Mouse (Mus musculus): ENCODE measurements around the gene Ngp.
"Not testable (repeated sequence)": the region's sequence is repeated elsewhere in the genome, so short reads cannot be mapped to it uniquely, and the experiment has no call there.

The Ngp gene

DNA sequence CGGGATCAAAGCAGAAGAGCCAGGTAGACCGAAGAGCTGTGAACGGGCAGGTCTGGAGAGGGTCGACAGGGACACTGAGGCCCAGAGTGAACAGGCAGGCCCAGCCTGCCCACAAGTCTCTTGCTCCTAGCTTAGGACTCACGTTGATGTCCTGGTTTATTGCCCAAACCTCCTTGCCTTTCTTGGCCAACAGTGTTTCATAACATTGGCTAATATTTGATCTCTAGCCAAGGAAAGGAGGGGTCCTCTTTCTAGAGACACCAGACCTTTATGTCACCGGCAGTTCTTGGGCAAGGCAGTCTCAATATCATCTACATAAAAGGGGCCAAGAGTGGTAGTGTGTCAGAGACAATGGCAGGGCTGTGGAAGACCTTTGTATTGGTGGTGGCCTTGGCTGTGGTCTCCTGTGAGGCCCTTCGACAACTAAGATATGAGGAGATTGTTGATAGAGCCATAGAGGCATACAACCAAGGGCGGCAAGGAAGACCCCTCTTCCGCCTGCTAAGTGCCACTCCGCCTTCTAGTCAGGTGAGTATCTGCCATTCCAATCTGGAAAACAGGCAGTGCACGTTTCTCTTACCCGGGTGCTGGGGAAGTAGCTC is at the start of gene Ngp:
TSS of gene Ngp (plus strand) at position 237 of the 602 bp plus-strand sequence.
- no peak for DNase-seq (ENCODE audit: low read depth in 2 of 2, low spot score in 2 of 2)

DNA sequence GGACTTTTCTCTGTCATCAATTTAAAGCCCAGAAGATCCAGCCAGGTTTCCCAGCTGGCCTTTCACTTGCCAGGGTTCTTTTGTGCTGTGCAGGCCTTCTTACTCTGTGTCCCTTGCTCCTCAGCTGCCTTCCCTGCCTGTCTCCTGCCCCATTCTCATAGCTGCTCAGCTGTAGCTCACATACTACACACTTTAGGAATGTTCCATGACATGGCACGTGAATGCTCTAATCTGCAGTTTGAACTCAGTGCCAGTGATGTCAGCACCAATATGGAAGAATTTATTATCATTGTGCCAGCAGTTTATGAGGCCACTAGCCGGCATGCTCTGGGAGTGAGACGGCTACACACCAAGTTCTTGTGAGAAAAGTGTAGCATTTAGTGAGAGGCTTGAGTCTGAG is 49.7 kb upstream of the Ngp start:
- DNase-seq (ENCODE audit: low read depth in 2 of 2, low spot score in 2 of 2): no peak

DNA sequence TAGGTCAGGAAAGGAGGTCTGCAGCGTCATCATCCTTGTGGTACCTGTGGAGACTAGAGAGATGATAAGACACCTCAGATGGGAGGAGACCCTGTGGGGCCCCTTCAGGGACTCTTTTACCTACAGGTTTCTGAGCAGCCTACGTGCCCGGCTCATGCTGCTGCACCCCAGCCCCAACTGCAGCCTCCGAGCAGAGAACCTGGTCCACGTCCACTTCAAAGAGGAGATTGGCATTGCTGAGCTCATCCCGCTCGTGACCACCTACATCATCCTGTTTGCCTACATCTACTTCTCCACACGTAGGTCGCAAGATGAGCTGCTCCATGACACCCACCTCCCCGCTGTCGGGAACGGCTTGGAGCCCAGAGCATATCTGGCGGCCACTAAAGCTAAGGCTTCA is 45.7 kb upstream of the Ngp start:
- no peak for DNase-seq (ENCODE audit: low read depth in 2 of 2, low spot score in 2 of 2)

DNA sequence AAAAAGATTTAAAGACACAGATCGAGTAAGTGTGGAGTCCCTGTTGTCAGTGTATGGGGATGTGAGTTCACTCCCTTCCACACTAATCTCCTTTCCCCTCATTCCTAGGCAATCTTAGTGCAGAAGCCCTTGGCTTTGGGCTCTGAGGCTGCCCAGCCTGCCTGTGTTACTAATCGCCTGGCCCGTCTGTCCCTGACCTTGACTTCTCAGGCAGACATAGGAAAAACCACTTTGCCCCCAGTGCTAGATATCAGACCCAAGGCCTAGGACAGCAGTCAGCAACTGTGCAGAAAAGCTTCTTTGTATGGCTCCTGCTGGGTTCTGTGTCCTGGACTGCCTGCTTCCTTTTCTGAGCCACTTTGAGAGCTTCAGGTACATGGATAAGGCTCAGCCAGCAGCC is 43.9 kb upstream of the Ngp start:
- no peak for DNase-seq (ENCODE audit: low read depth in 2 of 2, low spot score in 2 of 2)

DNA sequence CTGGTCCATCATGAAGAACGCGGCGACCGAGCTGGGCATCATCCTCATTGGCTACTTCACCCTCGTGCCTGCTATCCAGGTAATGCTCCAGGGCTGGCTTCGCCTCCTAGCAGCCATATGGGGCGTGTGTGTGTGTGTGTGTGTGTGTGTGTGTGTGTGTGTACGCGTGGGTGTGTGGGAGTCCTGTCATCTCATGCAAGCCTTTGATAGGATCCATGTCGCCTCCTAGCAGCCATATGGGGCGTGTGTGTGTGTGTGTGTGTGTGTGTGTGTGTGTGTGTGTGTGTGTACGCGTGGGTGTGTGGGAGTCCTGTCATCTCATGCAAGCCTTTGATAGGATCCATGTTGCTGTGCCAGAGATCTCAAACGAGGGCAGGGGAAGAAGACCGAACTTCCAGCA is 41.9 kb upstream of the Ngp start:
- not testable (repeated sequence) for DNase-seq (ENCODE audit: low read depth in 2 of 2, low spot score in 2 of 2)

DNA sequence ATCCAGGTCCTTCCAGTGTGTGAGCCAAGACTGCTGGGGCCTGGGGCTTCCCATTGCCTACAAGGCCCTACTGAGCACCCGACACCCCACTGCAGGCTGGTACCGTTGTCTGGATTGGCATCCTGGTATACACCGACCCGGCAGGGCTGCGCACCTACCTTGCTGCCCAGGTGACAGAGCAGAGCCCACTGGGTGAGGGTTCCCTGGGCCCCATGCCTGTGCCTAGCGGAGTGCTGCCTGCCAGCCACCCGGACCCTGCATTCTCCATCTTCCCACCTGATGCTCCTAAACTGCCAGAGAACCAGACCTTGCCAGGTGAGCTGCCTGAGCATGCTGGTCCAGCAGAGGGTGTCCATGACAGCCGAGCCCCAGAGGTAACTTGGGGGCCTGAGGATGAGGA is 40.2 kb upstream of the Ngp start:
- no peak for DNase-seq (ENCODE audit: low read depth in 2 of 2, low spot score in 2 of 2)

- no peak for DNase-seq (ENCODE audit: low read depth in 2 of 2, low spot score in 2 of 2)
These were observed 38.9 kb upstream of the Ngp start for GRCm38 (mm10) chr9:110380662-110381061.

- DNase-seq (ENCODE audit: low read depth in 2 of 2, low spot score in 2 of 2): no peak
These were observed 38.3 kb upstream of the Ngp start for GRCm38 (mm10) chr9:110381292-110381691.

DNA sequence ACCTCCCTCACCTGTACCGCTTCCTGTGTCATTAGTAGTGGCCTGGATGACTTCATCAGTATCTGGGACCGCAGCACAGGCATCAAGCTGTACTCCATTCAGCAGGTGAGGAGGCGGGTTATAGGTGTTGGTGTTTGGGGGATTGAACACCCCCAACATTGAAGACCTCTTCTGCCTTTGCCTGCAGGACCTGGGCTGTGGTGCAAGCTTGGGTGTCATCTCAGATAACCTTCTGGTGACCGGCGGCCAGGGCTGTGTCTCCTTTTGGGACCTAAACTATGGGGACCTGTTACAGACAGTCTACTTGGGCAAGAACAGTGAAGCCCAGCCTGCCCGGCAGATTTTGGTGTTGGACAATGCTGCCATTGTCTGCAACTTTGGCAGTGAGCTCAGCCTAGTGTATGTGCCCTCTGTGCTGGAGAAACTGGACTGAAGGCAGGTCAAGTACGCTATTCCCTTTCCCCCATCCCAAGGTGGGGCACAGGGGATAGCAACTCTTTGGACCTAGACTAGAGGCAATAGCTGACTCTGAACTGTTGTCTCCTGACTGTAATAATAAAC is 35.1 kb upstream of the Ngp start:
- no peak for DNase-seq (ENCODE audit: low read depth in 2 of 2, low spot score in 2 of 2)

DNA sequence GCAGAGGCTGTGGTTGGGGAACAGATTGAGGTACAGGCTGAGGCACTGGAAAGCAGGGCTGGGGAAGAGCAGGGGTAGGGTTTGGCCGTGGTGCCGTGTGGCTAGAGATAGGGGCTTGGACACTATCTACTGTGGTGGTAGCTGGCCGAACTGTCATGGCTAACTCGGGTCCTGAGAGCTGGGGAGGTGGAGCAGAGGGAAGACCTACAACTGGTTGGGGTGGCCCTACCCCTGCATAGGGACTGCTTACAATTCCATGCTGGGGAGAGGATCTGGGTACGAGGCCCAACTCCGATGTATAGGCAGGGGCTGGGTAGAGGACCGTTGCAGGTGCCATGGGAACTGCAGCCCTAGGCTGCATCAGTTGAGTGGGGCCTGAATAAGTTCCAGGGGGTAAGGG is 31.5 kb upstream of the Ngp start:
- DNase-seq (ENCODE audit: low read depth in 2 of 2, low spot score in 2 of 2): no peak

GRCm38 (mm10) chr9:110390843-110391242 is 28.7 kb upstream of the Ngp start:
- no peak for DNase-seq (ENCODE audit: low read depth in 2 of 2, low spot score in 2 of 2)

- DNase-seq (ENCODE audit: low read depth in 2 of 2, low spot score in 2 of 2): no peak
These were observed 26.3 kb upstream of the Ngp start for GRCm38 (mm10) chr9:110393295-110393694.

- DNase-seq (ENCODE audit: low read depth in 2 of 2, low spot score in 2 of 2): no peak
These were observed 18.9 kb upstream of the Ngp start for GRCm38 (mm10) chr9:110400650-110401049.

GRCm38 (mm10) chr9:110402731-110403130 is 16.8 kb upstream of the Ngp start:
- DNase-seq (ENCODE audit: low read depth in 2 of 2, low spot score in 2 of 2): no peak

DNA sequence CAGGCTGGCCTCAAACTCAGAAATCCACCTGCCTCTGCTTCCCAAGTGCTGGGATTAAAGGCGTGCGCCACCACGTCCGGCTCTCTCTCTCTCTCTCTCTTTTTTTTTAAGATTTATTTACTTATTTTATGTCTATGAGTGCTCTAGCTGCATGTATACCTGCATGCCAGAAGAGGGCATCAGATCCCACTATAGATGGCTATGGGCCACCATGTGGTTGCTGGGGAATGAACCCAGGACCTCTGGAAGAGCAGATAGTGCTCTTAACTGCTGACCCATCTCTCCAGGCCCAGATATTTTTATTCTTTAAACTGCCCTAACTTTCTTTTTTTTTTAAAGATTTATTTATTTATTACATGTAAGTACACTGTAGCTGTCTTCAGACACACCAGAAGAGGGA is 16.3 kb upstream of the Ngp start:
- not testable (repeated sequence) for DNase-seq (ENCODE audit: low read depth in 2 of 2, low spot score in 2 of 2)

DNA sequence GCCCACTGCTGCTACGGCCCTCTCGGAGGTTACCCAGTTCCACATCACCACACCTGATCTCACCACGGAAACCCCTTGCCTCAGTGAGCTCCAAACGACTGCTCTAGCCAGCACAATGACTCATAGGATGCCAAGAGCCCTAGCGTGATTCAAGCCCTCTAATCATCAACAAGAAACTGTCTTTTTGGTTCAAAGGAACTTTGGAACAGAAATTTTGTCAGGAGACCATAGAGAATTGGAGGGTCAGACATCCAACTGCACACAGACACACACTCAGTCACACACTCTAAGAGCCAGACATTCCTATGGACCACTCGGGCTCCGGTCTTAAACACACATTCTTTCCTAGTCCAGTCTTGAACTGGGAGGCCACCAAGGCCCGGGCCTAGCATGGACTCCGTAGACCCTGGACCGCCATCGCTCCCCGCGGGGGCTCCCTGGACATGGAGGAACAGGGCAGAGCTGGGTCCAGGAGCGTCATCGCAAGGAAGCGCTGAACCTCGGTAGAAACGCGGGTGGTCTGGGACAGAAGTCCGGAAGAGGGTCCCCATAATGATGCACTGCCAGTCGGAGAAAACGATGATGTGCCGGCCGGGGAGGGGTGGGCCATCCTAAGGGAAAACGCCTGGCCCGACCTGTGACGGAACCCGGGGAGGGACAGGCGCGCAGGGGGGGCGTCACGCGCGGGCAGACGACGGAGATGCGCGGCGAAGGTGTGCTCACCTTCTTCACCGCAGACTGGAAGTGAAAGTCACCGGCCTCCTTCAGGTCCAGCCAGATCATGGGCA is 12.0 kb upstream of the Ngp start:
- DNase-seq (ENCODE audit: low read depth in 2 of 2, low spot score in 2 of 2): peak in 1 of 2 experiments; percentile 35

DNA sequence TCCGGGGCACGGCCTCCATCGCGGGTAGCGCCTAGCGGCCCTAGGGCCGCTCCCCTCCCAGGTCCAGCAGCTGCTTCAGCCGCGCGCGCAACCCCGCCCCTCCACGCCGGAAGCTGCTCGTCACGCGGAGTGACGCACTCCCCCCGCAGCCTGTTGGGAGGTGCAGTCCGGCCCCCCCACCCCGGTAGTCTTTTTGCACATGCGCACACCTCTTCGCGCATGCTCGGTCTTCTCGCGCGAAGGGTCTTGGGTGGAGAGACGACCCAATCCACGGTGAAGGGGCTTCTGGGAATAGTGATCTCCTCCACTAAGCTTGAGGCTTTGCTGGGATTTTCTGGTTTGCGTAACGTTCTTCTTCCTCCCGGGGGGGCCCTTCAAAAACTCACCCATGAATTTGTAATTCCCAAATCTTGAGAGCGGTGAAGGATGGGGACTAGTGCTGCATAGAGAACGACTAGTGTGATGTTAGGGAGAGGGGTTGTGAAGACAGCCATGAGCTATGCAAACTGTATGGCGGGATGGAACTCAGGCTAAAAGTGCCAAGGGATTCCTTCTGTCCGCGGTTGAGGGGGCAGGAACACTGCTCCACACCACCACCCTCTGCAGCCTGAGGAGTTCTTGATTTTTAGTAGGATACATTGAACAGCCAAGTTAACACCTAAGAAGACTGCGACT is 11.3 kb upstream of the Ngp start, which contains the start of gene Ptpn23:
TSS of gene Ptpn23 (minus strand) at position 115 of the 675 bp plus-strand sequence.
- peak; percentile 83 to 86 for DNase-seq (ENCODE audit: low read depth in 2 of 2, low spot score in 2 of 2)

GRCm38 (mm10) chr9:110410908-110411887 is 8.3 kb upstream of the Ngp start:
- DNase-seq (ENCODE audit: low read depth in 2 of 2, low spot score in 2 of 2): peak; percentile 70 to 79

- no peak for DNase-seq (ENCODE audit: low read depth in 2 of 2, low spot score in 2 of 2)
These were observed 6.6 kb upstream of the Ngp start for GRCm38 (mm10) chr9:110412926-110413325.

GRCm38 (mm10) chr9:110413785-110414184 is 5.8 kb upstream of the Ngp start:
- DNase-seq (ENCODE audit: low read depth in 2 of 2, low spot score in 2 of 2): no peak

DNA sequence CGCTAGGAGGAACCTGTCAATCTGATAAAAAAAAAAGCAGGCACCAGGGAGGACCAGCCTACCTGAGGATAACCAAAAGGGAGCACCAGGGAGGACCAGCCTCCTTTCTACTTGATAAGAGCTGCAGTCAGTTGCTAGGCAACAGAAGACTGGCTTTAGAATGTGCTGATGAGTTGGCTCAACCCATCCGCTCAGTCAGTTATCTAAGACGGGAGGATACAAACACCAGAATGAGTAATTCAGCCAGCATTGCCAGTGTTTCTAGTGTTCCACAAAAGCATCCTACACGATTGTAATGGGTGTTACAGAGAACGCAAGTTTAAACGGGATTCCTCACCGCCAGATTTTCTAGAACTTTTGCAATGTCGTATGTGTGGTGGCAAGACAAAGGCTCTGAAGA is 11.7 kb downstream of the Ngp start:
- no peak for DNase-seq (ENCODE audit: low read depth in 2 of 2, low spot score in 2 of 2)

Measured in CD8-positive naive resting alpha-beta T cell, adult 2 months (primary cell).